Mouse (Mus musculus): ENCODE measurements around the gene Nek6. TPM values are rescaled to one million over a fixed set of nuclear protein-coding genes. Genes with fewer than 3 reads are reported as not detected.

Gene Nek6
- total and polyA plus RNA-seq, 2 experiments from 2014 or later: 18.1 to 25.5 TPM

- TF ChIP-seq EP300 (IDR thresholded peaks at IDR 0.05; ENCODE audit: low read depth): no peak
- TF ChIP-seq CTCF (IDR thresholded peaks at IDR 0.05; ENCODE audit: low read depth): no peak
- no peak for DNase-seq (ENCODE audit: low spot score)
- Histone ChIP-seq H3K27me3 (ENCODE audit: control insufficient read depth, insufficient read depth, low read length) (no peaks in the 10 kb centered on the region), H3K36me3 (replicated peaks; ENCODE audit: control insufficient read depth, insufficient read depth, low read length) (no peaks in the 10 kb centered on the region), H3K9ac (replicated peaks; ENCODE audit: low read depth, low read length) (no peak overlapping the region), H3K4me3 (ENCODE audit: low read depth, low read length) (no peak overlapping the region), H3K27ac (ENCODE audit: low read depth) (no peak overlapping the region), H3K4me1 (ENCODE audit: control insufficient read depth, insufficient read depth) (peaks cover under 1% of the 10 kb centered on the region; the same call in 1 of the 2 replicates), H3K9me3 (replicated peaks; ENCODE audit: control insufficient read depth, low read length) (no peaks in the 10 kb centered on the region), H3K4me2 (ENCODE audit: low read depth, low read length) (no peak overlapping the region)
- 80% methylated on average over 9 of the region's 9 CpGs for WGBS
- ATAC-seq (ENCODE audit: insufficient read depth, low read depth): no peak
Measured at GRCm38 (mm10) chr2:38476871-38477496, 34.5 kb upstream of the Nek6 start.

GRCm38 (mm10) chr2:38477497-38477873 lies 34.0 kb upstream of the Nek6 start:
- no peak for DNase-seq (ENCODE audit: low spot score)
- Histone ChIP-seq H3K27me3 (ENCODE audit: control insufficient read depth, insufficient read depth, low read length) (no peaks in the 10 kb centered on the region), H3K27ac (ENCODE audit: low read depth) (no peak overlapping the region), H3K36me3 (replicated peaks; ENCODE audit: control insufficient read depth, insufficient read depth, low read length) (no peaks in the 10 kb centered on the region), H3K9me3 (replicated peaks; ENCODE audit: control insufficient read depth, low read length) (no peaks in the 10 kb centered on the region), H3K9ac (replicated peaks; ENCODE audit: low read depth, low read length) (no peak overlapping the region), H3K4me1 (ENCODE audit: control insufficient read depth, insufficient read depth) (no peaks in the 10 kb centered on the region; the same call in 1 of the 2 replicates), H3K4me3 (ENCODE audit: low read depth, low read length) (no peak overlapping the region), H3K4me2 (ENCODE audit: low read depth, low read length) (no peak overlapping the region)
- no peak for TF ChIP-seq EP300 (IDR thresholded peaks at IDR 0.05; ENCODE audit: low read depth)
- TF ChIP-seq CTCF (IDR thresholded peaks at IDR 0.05; ENCODE audit: low read depth): no peak
- ATAC-seq (ENCODE audit: insufficient read depth, low read depth): no peak
- WGBS: 87% methylated on average over 9 of the region's 9 CpGs

DNA sequence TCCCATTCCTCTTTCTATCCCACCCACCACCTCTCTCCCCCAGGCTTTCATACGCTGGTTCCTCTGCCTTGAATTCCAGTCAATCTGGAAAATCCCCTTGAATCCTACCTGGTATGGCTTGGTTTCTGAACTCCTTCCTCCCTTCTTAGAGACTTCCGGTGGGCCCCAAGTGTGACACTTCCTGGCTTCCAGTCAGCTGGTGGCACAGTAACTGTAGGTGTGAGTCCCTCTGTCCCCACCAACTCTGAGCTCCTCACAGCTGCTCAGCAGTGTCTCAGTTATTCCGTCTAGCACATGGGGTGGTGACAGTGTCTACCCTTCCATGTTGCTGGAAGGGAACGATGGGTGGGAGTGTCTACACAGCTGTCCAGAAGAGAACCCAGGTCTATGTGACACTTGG lies 32.8 kb upstream of the Nek6 start:
- Histone ChIP-seq H3K27ac (ENCODE audit: low read depth) (no peak overlapping the region), H3K9ac (replicated peaks; ENCODE audit: low read depth, low read length) (no peak overlapping the region), H3K9me3 (replicated peaks; ENCODE audit: control insufficient read depth, low read length) (no peaks in the 10 kb centered on the region), H3K27me3 (ENCODE audit: control insufficient read depth, insufficient read depth, low read length) (no peaks in the 10 kb centered on the region), H3K4me1 (ENCODE audit: control insufficient read depth, insufficient read depth) (no peaks in the 10 kb centered on the region), H3K4me3 (ENCODE audit: low read depth, low read length) (no peak overlapping the region), H3K36me3 (replicated peaks; ENCODE audit: control insufficient read depth, insufficient read depth, low read length) (no peaks in the 10 kb centered on the region), H3K4me2 (ENCODE audit: low read depth, low read length) (no peak overlapping the region)
- ATAC-seq (ENCODE audit: insufficient read depth, low read depth) (no peak), DNase-seq (ENCODE audit: low spot score) (no peak)
- 71% methylated on average over 4 of the region's 4 CpGs for WGBS
- no peak for TF ChIP-seq EP300 (IDR thresholded peaks at IDR 0.05; ENCODE audit: low read depth)
- no peak for TF ChIP-seq CTCF (IDR thresholded peaks at IDR 0.05; ENCODE audit: low read depth)

DNA sequence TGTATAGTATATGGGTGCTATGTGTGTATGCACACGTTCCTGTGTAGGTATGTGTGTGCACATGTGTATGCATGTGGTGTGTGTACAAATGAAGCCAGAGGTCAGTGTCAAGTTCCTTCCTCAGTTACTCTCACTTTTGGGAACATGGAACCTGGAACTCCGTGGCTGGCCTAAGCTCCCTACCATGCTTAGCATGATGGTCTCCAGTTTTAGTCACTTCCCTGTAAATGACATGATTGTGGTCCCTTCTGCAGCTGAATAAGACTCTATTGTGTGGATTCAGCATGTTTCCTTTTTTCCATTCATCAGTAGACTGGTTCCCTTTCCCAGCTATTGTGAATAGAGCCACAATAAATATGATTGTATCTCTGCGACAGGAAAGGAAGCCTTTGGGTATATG lies 31.9 kb upstream of the Nek6 start:
- H3K9me3 ChIP-seq (replicated peaks; ENCODE audit: control insufficient read depth, low read length): no peaks in the 10 kb centered on the region
- no peak overlapping the region for H3K4me3 ChIP-seq (ENCODE audit: low read depth, low read length)
- ATAC-seq (ENCODE audit: insufficient read depth, low read depth) (no peak), DNase-seq (ENCODE audit: low spot score) (no peak)
- no peaks in the 10 kb centered on the region for H3K27me3 ChIP-seq (ENCODE audit: control insufficient read depth, insufficient read depth, low read length)
- TF ChIP-seq EP300 (IDR thresholded peaks at IDR 0.05; ENCODE audit: low read depth): no peak
- no peak for TF ChIP-seq CTCF (IDR thresholded peaks at IDR 0.05; ENCODE audit: low read depth)
- no peak overlapping the region for H3K9ac ChIP-seq (replicated peaks; ENCODE audit: low read depth, low read length)
- no peaks in the 10 kb centered on the region for H3K36me3 ChIP-seq (replicated peaks; ENCODE audit: control insufficient read depth, insufficient read depth, low read length)
- peaks cover 6% of the 10 kb centered on the region; the same call in 1 of the 2 replicates for H3K4me1 ChIP-seq (ENCODE audit: control insufficient read depth, insufficient read depth)
- 58% methylated on average over 3 of the region's 3 CpGs for WGBS
- no peak overlapping the region for H3K4me2 ChIP-seq (ENCODE audit: low read depth, low read length)
- H3K27ac ChIP-seq (ENCODE audit: low read depth): no peak overlapping the region

GRCm38 (mm10) chr2:38481166-38481778 lies 30.2 kb upstream of the Nek6 start:
- DNase-seq (ENCODE audit: low spot score) (no peak), ATAC-seq (ENCODE audit: insufficient read depth, low read depth) (no peak)
- WGBS: 65% methylated on average over 6 of the region's 6 CpGs
- H3K9me3 ChIP-seq (replicated peaks; ENCODE audit: control insufficient read depth, low read length): no peaks in the 10 kb centered on the region
- H3K27ac ChIP-seq (ENCODE audit: low read depth): no peak overlapping the region
- no peak overlapping the region for H3K9ac ChIP-seq (replicated peaks; ENCODE audit: low read depth, low read length)
- H3K4me3 ChIP-seq (ENCODE audit: low read depth, low read length): no peak overlapping the region
- H3K36me3 ChIP-seq (replicated peaks; ENCODE audit: control insufficient read depth, insufficient read depth, low read length): no peaks in the 10 kb centered on the region
- no peak overlapping the region for H3K4me2 ChIP-seq (ENCODE audit: low read depth, low read length)
- H3K4me1 ChIP-seq (ENCODE audit: control insufficient read depth, insufficient read depth): peaks cover 23% of the 10 kb centered on the region
- TF ChIP-seq CTCF (IDR thresholded peaks at IDR 0.05; ENCODE audit: low read depth) (no peak), EP300 (IDR thresholded peaks at IDR 0.05; ENCODE audit: low read depth) (no peak)
- H3K27me3 ChIP-seq (ENCODE audit: control insufficient read depth, insufficient read depth, low read length): no peaks in the 10 kb centered on the region

GRCm38 (mm10) chr2:38482122-38482521 lies 29.3 kb upstream of the Nek6 start:
- no peak for ATAC-seq (ENCODE audit: insufficient read depth, low read depth)
- H3K27ac ChIP-seq (ENCODE audit: low read depth): no peak overlapping the region
- no peaks in the 10 kb centered on the region for H3K9me3 ChIP-seq (replicated peaks; ENCODE audit: control insufficient read depth, low read length)
- no peak overlapping the region for H3K9ac ChIP-seq (replicated peaks; ENCODE audit: low read depth, low read length)
- WGBS: 88% methylated on average over 3 of the region's 3 CpGs
- no peak for DNase-seq (ENCODE audit: low spot score)
- no peak for TF ChIP-seq CTCF (IDR thresholded peaks at IDR 0.05; ENCODE audit: low read depth)
- no peak for TF ChIP-seq EP300 (IDR thresholded peaks at IDR 0.05; ENCODE audit: low read depth)
- H3K4me3 ChIP-seq (ENCODE audit: low read depth, low read length): no peak overlapping the region
- no peaks in the 10 kb centered on the region for H3K36me3 ChIP-seq (replicated peaks; ENCODE audit: control insufficient read depth, insufficient read depth, low read length)
- H3K4me1 ChIP-seq (ENCODE audit: control insufficient read depth, insufficient read depth): peaks cover 28% of the 10 kb centered on the region
- no peak overlapping the region for H3K4me2 ChIP-seq (ENCODE audit: low read depth, low read length)
- no peaks in the 10 kb centered on the region for H3K27me3 ChIP-seq (ENCODE audit: control insufficient read depth, insufficient read depth, low read length)
